Mouse (Mus musculus) ES-Bruce4 (cell line): Measurements from ENCODE around the gene Clint1. TPM values are rescaled to one million over a fixed set of nuclear protein-coding genes. Genes with fewer than 3 reads are reported as not detected.

Experiments
- H3K27ac ChIP-seq: 2 replicates; pipeline ENCODE4 v1.5.1; 2012; ENCODE audit warnings: low read length, inconsistent platforms; ENCODE audit not compliant: insufficient read depth
- H3K27me3 ChIP-seq: 2 replicates; pipeline ENCODE4 v1.6.1; 2012; ENCODE audit warnings: mild to moderate bottlenecking, low read length, inconsistent platforms; ENCODE audit not compliant: control insufficient read depth, poor library complexity, insufficient read depth, severe bottlenecking
- H3K36me3 ChIP-seq: 2 replicates; pipeline ENCODE4 v1.6.1; 2012; ENCODE audit warnings: inconsistent platforms, mild to moderate bottlenecking, low read length, moderate library complexity; ENCODE audit not compliant: control insufficient read depth, poor library complexity, insufficient read depth, severe bottlenecking
- H3K4me1 ChIP-seq: one replicate; pipeline ENCODE4 v1.8.1; 2011; ENCODE audit warnings: low read length; ENCODE audit not compliant: control insufficient read depth, insufficient read depth
- H3K4me3 ChIP-seq: 2 replicates; pipeline ENCODE4 v1.5.1; 2011; ENCODE audit warnings: low read depth, mild to moderate bottlenecking, low read length
- H3K9ac ChIP-seq: 2 replicates; pipeline ENCODE4 v1.6.1; 2012; ENCODE audit warnings: low read depth, mild to moderate bottlenecking, inconsistent platforms; ENCODE audit not compliant: poor library complexity, severe bottlenecking
- H3K9me3 ChIP-seq: replicated peaks from 2 replicates; pipeline ENCODE4 v1.6.1; 2012; ENCODE audit warnings: mild to moderate bottlenecking, low read length, inconsistent platforms; ENCODE audit not compliant: control insufficient read depth, poor library complexity, insufficient read depth, severe bottlenecking
- CTCF ChIP-seq: IDR thresholded peaks from one replicate; pipeline ENCODE4 v1.8.1; 2011; ENCODE audit warnings: low read depth, low read length
- EP300 ChIP-seq: IDR thresholded peaks from 2 replicates; pipeline ENCODE4 v1.6.1; 2011; ENCODE audit warnings: low read depth, low read length; ENCODE audit not compliant: insufficient read depth
- POLR2A ChIP-seq: IDR thresholded peaks from one replicate; pipeline ENCODE4 v1.8.1; 2011; ENCODE audit warnings: low read length; ENCODE audit not compliant: insufficient read depth
- polyA plus RNA-seq: library from polyadenylated mRNA; stranded (reverse); fragments of >200 nt; gene quantifications from 2 replicates; pipeline ENCODE4 v1.2.4, GENCODE M21; 2011; ENCODE audit warnings: low read depth; ENCODE audit not compliant: missing spikeins, insufficient read depth, insufficient read length

Gene Clint1
- polyA plus RNA-seq, 1 experiment: 77.6 TPM

GRCm38 (mm10) chr11:45888471-45889030 is 36.7 kb downstream of the Clint1 start:
- H3K4me3 ChIP-seq: no peak overlapping the region
- H3K4me1 ChIP-seq: no peaks in the 10 kb centered on the region
- H3K9me3 ChIP-seq: no peaks in the 10 kb centered on the region
- no peaks in the 10 kb centered on the region for H3K27me3 ChIP-seq
- TF ChIP-seq CTCF (no peak), POLR2A (no peak), EP300 (no peak)
- H3K36me3 ChIP-seq: peaks cover 48% of the 10 kb centered on the region
- H3K27ac ChIP-seq: no peak overlapping the region
- no peak overlapping the region for H3K9ac ChIP-seq

DNA sequence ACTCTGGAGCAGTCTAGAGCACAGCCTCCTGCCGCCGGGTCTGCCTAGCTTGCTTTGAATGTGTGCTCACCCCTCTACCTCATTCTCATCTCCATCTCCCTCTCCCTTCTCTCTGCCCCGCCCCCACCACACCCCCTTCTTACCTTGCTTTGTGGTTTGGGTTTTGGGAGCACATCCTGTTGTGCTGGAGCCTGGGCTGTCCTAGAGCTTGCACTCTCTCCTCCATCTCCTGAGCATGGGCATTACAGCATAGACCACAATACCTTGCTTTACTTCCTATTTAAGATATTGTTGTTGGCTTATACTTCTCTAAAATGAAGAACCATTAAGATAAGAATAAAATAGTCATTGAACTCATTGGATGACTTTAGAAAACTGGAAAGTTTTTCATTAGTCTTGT is 38.1 kb downstream of the Clint1 start:
- no peak overlapping the region for H3K4me3 ChIP-seq
- H3K9ac ChIP-seq: no peak overlapping the region
- H3K27me3 ChIP-seq: no peaks in the 10 kb centered on the region
- H3K4me1 ChIP-seq: no peaks in the 10 kb centered on the region
- no peaks in the 10 kb centered on the region for H3K9me3 ChIP-seq
- H3K36me3 ChIP-seq: peaks cover 53% of the 10 kb centered on the region
- H3K27ac ChIP-seq: no peak overlapping the region
- no peak for TF ChIP-seq POLR2A
- TF ChIP-seq CTCF: no peak
- TF ChIP-seq EP300: no peak

DNA sequence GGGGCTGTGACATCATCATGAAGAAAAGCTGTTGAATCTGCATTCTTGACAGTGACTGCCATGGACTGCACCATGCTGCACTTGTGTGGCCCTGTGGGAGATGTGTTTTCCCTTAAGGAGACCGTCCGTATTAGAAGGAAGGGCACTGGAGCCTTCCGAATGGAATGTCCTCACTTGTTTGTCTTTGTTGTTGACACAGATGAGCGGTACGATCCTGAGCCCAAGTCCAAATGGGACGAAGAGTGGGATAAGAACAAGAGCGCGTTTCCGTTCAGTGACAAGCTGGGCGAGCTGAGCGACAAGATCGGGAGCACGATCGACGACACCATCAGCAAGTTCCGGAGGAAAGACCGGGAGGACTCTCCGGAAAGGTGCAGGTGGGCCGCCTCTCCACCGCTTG is 38.6 kb downstream of the Clint1 start:
- no peaks in the 10 kb centered on the region for H3K4me1 ChIP-seq
- H3K4me3 ChIP-seq: no peak overlapping the region
- no peak for TF ChIP-seq CTCF
- no peak for TF ChIP-seq EP300
- TF ChIP-seq POLR2A: no peak
- peaks cover 55% of the 10 kb centered on the region for H3K36me3 ChIP-seq
- H3K27ac ChIP-seq: no peak overlapping the region
- no peaks in the 10 kb centered on the region for H3K9me3 ChIP-seq
- H3K27me3 ChIP-seq: no peaks in the 10 kb centered on the region
- H3K9ac ChIP-seq: no peak overlapping the region

GRCm38 (mm10) chr11:45892861-45893360 is 41.1 kb downstream of the Clint1 start:
- Histone ChIP-seq H3K36me3 (peaks cover 51% of the 10 kb centered on the region), H3K4me1 (no peaks in the 10 kb centered on the region), H3K27me3 (no peaks in the 10 kb centered on the region), H3K9ac (no peak overlapping the region), H3K4me3 (no peak overlapping the region), H3K27ac (no peak overlapping the region), H3K9me3 (no peaks in the 10 kb centered on the region)
- TF ChIP-seq CTCF: no peak
- TF ChIP-seq POLR2A: no peak
- no peak for TF ChIP-seq EP300

GRCm38 (mm10) chr11:45897392-45897791 is 45.5 kb downstream of the Clint1 start:
- Histone ChIP-seq H3K36me3 (peaks cover 39% of the 10 kb centered on the region), H3K4me3 (no peak overlapping the region), H3K27ac (no peak overlapping the region), H3K27me3 (no peaks in the 10 kb centered on the region), H3K9me3 (no peaks in the 10 kb centered on the region), H3K9ac (no peak overlapping the region), H3K4me1 (no peaks in the 10 kb centered on the region)
- TF ChIP-seq CTCF (no peak), EP300 (no peak), POLR2A (no peak)

GRCm38 (mm10) chr11:45900233-45901015 is 48.6 kb downstream of the Clint1 start:
- Histone ChIP-seq H3K27me3 (no peaks in the 10 kb centered on the region), H3K27ac (no peak overlapping the region), H3K9ac (no peak overlapping the region), H3K4me1 (no peaks in the 10 kb centered on the region), H3K36me3 (peaks cover 20% of the 10 kb centered on the region), H3K9me3 (no peaks in the 10 kb centered on the region), H3K4me3 (no peak overlapping the region)
- TF ChIP-seq EP300 (no peak), CTCF (no peak), POLR2A (no peak)
